Mouse (Mus musculus) left cerebral cortex, postnatal 4 days (tissue): ENCODE results near the gene BC048562. TPM values are rescaled to one million over a fixed set of nuclear protein-coding genes. Genes with fewer than 3 reads are reported as not detected.

Experiments
- DNase-seq: peaks from one replicate; pipeline ENCODE4 v3.0.0-alpha.2; 2022
- intact Hi-C: fragments of 180-260 bp; cut with DNase I; formaldehyde crosslinking; loops from one replicate; pipeline ENCODE4 v1.15.1; 2025
- total RNA-seq, 2 experiments: library from RNA; stranded (reverse); gene quantifications; 2 replicates each; pipeline ENCODE4 v1.2.3; 2021

Gene BC048562
- total RNA-seq, 2 experiments from 2014 or later, result not detected

GRCm38 (mm10) chr9:108450292-108451169, 14.2 kb downstream of the BC048562 start:
- DNase-seq, result peak; percentile 68
- intact Hi-C loops, result loop anchor here (5.0 kb wide), 1 partner anchor 48 kb away; no protein-coding TSS in a partner anchor

- intact Hi-C loops, result loop anchor here (5.0 kb wide), 1 partner anchor 49 kb away; no protein-coding TSS in a partner anchor
- DNase-seq, result no peak
Observed at GRCm38 (mm10) chr9:108451170-108451493, 14.8 kb downstream of the BC048562 start.

DNA sequence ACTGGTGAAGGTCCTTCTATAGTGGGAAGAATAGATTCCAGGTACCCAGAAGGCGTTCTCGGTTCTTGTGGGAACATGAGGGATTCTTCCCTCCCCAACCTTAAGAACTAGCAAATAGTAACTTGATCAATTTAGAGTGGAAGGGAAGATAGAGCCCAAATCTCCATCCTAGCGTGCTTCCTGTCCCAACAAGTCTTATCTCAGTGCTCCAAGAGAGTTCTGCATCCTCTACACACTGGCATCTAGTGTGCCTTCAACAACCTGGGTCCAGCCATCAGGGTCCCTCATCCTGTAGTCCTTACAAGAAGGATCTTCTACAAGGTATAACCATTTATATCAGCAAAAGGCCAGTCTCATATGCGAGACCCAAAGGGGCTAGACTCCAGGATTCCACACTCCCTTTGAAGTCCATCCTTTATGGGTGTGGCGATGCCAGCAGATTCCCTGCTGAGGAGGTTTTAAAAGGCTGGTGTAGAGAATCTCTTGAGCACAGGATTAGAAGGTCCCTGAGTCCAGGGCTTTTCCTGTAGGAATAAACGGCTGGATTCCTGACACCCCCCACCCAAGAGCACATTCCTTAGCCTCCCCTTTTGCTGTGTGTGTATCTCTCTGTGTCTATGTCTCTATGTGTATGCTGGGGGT, 15.4 kb downstream of the BC048562 start:
- intact Hi-C loops, result loop anchor here (5.0 kb wide), 1 partner anchor 49 kb away; no protein-coding TSS in a partner anchor
- DNase-seq, result no peak

GRCm38 (mm10) chr9:108452291-108452906, 16.1 kb downstream of the BC048562 start:
- intact Hi-C loops, result loop anchor here (5.0 kb wide), 1 partner anchor 50 kb away; no protein-coding TSS in a partner anchor
- peak; percentile 95 for DNase-seq

DNA sequence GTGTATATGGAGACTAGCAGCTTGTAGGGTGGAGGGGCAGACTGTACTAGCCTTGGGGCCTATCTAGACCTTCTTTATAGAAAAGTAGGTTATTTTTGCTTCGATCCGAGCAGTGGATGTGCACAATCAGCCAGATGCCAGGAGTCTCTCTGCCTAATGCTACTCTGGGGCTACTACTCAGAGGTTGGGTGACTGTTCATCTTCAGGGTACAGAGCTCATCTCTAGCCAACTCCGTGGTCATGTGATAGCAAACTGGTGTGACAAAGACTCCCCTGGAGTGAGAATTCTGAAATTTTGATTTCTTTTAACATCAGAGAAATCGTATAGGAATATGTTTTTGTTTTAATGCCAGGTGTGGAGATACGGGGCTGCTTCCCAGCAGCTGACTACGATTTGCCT, 16.6 kb downstream of the BC048562 start:
- DNase-seq, result no peak
- intact Hi-C loops, result loop anchor here (5.0 kb wide), 1 partner anchor 51 kb away; no protein-coding TSS in a partner anchor

GRCm38 (mm10) chr9:108453458-108453857, 17.2 kb downstream of the BC048562 start:
- intact Hi-C loops, result loop anchor here (5.0 kb wide), 1 partner anchor 51 kb away; no protein-coding TSS in a partner anchor
- DNase-seq, result no peak

GRCm38 (mm10) chr9:108454429-108454828, 18.1 kb downstream of the BC048562 start:
- DNase-seq, result no peak
- intact Hi-C loops, result loop anchor here (5.0 kb wide), 1 partner anchor 52 kb away; no protein-coding TSS in a partner anchor

- DNase-seq, result no peak
- intact Hi-C loops, result no loop called here
Observed at GRCm38 (mm10) chr9:108455747-108456571, 19.7 kb downstream of the BC048562 start.

DNA sequence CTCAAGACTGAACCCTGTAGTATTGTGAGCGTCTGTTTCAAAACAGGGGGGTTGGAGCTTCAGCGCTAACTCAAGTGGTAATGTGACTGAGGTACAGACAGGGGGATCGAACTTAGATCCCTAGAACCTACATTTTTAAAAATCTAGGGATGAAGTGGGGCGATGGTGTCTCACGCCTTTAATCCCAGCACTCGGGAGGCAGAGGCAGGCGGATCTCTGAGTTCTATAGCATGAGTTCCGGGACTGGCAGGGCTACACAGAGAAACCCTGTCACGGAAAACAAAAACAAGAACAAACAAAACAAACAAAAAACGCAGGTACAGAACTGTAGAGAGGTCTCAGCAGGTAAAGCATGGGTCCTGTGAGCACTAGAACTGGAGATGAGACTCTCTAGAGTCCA, 20.7 kb downstream of the BC048562 start:
- intact Hi-C loops, result no loop called here
- DNase-seq, result no peak

GRCm38 (mm10) chr9:108459939-108460318, 23.6 kb downstream of the BC048562 start:
- DNase-seq, result no peak
- intact Hi-C loops, result no loop called here

DNA sequence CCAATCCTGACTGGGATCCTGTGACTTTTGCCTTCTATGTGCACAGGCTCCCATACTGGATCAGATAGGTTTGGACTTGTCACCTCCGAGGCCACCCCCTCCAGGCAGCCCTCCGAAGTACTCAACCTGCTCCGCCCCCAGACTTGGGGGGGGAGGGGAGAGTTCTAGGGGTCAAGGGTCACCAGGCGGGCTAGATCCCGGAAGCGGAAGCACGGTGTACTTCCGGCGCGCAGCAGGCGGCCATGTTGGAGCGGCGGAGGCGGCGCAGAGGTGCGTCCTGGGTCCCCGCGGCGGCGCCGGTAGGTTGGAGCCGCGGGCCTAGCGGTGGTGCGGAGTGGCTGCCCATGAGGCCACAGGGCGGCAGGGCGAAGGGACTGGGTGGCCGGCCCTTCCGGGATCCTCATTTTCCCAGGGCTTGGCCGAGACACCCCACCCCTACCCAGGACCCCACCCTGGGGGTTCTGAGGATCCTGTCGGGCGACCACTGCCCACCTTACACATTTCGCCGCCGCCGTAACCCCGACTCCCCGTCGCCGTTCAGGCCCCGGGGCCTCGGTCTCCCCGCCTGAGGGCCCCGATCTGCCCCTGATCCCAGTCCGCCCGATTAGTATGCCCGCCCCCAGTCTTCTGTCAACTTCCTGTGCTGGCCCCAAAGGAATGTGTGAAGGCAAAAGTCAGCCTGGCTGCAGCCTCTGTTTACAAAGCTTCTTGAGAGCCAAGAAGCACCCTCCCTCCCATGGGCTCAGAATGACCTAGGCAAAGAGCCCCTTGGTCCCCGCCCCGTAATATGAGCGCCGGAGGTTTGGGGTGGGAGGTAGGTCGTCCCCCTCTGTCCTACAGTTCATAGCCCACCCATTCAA, 24.3 kb downstream of the BC048562 start, which contains the start of gene Ccdc71:
Ccdc71 (plus strand) TSS at position 209 of the 860 bp plus-strand sequence.
- intact Hi-C loops, result no loop called here
- DNase-seq, result peak; percentile 91

GRCm38 (mm10) chr9:108461181-108461631, 24.9 kb downstream of the BC048562 start, which contains the start of gene Klhdc8b:
Klhdc8b (minus strand) TSS chr9:108461581.
- DNase-seq, result no peak
- intact Hi-C loops, result no loop called here

DNA sequence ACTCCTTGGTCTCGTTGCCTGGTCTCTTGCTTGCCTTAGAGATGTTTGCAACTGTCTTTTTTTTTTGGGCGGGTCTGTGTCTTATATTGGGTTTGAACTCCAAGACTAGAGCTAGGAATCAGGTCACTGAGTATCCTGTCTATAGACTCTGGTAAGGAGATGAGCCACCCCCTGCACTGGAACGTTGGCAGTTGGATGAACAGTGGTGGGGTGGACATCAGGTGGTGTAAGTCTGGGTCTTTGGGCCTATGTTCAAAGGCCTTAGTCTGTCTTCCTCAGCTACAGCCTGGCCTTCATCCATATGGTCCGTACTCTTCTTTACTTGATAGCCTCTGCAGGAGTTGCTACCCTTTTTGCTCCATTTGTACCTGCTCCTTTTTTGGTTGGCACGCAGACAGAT, 25.4 kb downstream of the BC048562 start:
- intact Hi-C loops, result no loop called here

DNA sequence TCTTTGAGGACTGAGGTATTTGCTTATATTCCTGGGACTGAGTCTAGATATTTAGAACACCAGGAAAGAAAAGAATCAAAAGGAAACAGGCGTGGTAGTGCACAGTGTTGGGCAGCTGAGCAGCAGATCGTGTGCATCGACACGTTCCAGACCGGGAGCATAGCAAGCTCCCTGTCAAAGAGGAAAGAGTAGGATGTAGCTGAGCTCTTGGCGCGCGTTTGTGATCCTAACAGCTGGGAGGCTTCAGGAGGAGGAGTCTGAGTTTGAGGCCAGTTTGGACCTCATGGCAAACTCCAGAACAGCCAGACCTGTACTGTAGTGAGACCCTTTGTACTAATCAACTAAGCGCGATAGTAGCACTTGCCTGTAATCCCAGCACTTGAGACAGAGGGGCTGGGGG, 25.9 kb downstream of the BC048562 start:
- intact Hi-C loops, result no loop called here
- DNase-seq, result no peak

More for the DNA sequence above, 25.4 kb downstream of the BC048562 start:
- DNase-seq, result no peak

DNA sequence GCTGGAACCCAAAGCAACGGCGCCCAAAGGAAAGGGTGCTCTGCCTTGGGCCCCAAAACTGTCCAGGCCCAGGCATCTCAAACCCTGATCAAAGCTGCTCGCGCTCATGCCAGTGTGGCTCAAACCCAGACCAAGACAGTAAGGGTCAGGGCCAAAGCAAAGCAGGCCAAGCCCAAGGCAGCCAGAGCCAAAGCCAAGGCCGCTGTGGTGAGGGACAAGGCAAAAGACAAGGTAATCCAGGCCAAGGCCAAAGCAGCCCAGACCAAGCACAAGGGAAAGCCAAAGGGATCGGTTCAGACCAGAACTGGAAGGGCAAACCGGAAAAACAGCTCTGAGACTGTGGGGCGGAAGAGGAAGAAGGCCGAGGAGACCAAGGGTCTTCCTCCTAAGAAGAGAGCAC, 27.4 kb downstream of the BC048562 start:
- intact Hi-C loops, result no loop called here
- no peak for DNase-seq

- intact Hi-C loops, result no loop called here
- no peak for DNase-seq
Observed at GRCm38 (mm10) chr9:108466219-108466618, 29.9 kb downstream of the BC048562 start.

- intact Hi-C loops, result no loop called here
Observed at GRCm38 (mm10) chr9:108469430-108469829, 33.1 kb downstream of the BC048562 start.

DNA sequence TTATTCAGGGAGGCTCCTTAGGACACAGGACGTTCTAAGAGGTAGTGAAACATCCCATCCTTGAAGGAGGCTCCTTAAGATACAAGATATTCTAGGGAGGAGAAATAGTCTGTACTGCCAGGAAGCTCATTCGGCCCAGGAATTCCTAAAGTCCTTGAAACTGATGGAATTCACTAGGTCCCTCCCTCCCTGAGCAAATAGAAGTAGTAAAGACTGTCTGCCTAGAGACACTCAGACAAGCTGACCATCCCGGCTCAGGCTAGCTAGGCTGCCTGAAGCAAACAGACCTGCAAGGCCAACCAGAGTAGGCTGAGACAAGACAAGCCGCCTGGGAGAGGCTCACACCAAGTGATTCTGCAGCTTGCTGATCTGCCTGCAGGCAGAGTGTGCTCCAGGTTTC, 33.6 kb downstream of the BC048562 start:
- intact Hi-C loops, result no loop called here
- no peak for DNase-seq

More at GRCm38 (mm10) chr9:108469430-108469829, 33.1 kb downstream of the BC048562 start:
- no peak for DNase-seq

DNA sequence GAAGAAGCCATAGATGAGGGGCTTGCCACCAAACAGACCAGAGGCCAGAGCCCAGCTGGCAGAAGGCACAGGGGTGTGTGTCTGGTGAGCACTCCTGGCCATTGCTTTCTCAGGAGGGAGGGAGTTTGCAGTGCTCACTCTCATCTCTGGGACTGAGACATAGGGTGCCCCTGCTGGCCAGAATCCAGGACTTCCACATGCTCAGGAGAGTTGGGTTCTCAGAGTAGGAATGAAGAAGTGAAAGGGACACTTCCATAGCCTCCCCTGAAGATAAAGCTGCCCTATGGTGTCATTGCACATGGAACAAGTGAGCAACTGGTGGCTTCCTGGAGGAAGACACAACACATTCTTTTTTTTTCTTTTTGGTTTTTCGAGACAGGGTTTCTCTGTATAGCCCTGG, 38.2 kb downstream of the BC048562 start:
- intact Hi-C loops, result no loop called here
- DNase-seq, result no peak
